Mouse (Mus musculus) ES-Bruce4 (cell line): ENCODE measurements around the gene Tasp1. TPM values are rescaled to one million over a fixed set of nuclear protein-coding genes. Genes with fewer than 3 reads are reported as not detected.

Experiments used
- H3K27ac ChIP-seq: 2 replicates; pipeline ENCODE4 v1.5.1; 2012; ENCODE audit warnings: low read length, inconsistent platforms; ENCODE audit not compliant: insufficient read depth
- H3K27me3 ChIP-seq: 2 replicates; pipeline ENCODE4 v1.6.1; 2012; ENCODE audit warnings: mild to moderate bottlenecking, low read length, inconsistent platforms; ENCODE audit not compliant: control insufficient read depth, poor library complexity, insufficient read depth, severe bottlenecking
- H3K36me3 ChIP-seq: 2 replicates; pipeline ENCODE4 v1.6.1; 2012; ENCODE audit warnings: inconsistent platforms, mild to moderate bottlenecking, low read length, moderate library complexity; ENCODE audit not compliant: control insufficient read depth, poor library complexity, insufficient read depth, severe bottlenecking
- H3K4me1 ChIP-seq: one replicate; pipeline ENCODE4 v1.8.1; 2011; ENCODE audit warnings: low read length; ENCODE audit not compliant: control insufficient read depth, insufficient read depth
- H3K4me3 ChIP-seq: 2 replicates; pipeline ENCODE4 v1.5.1; 2011; ENCODE audit warnings: low read depth, mild to moderate bottlenecking, low read length
- H3K9ac ChIP-seq: 2 replicates; pipeline ENCODE4 v1.6.1; 2012; ENCODE audit warnings: low read depth, mild to moderate bottlenecking, inconsistent platforms; ENCODE audit not compliant: poor library complexity, severe bottlenecking
- H3K9me3 ChIP-seq: replicated peaks from 2 replicates; pipeline ENCODE4 v1.6.1; 2012; ENCODE audit warnings: mild to moderate bottlenecking, low read length, inconsistent platforms; ENCODE audit not compliant: control insufficient read depth, poor library complexity, insufficient read depth, severe bottlenecking
- CTCF ChIP-seq: IDR thresholded peaks from one replicate; pipeline ENCODE4 v1.8.1; 2011; ENCODE audit warnings: low read depth, low read length
- EP300 ChIP-seq: IDR thresholded peaks from 2 replicates; pipeline ENCODE4 v1.6.1; 2011; ENCODE audit warnings: low read depth, low read length; ENCODE audit not compliant: insufficient read depth
- POLR2A ChIP-seq: IDR thresholded peaks from one replicate; pipeline ENCODE4 v1.8.1; 2011; ENCODE audit warnings: low read length; ENCODE audit not compliant: insufficient read depth
- polyA plus RNA-seq: library from polyadenylated mRNA; stranded (reverse); fragments of >200 nt; gene quantifications from 2 replicates; pipeline ENCODE4 v1.2.4, GENCODE M21; 2011; ENCODE audit warnings: low read depth; ENCODE audit not compliant: missing spikeins, insufficient read depth, insufficient read length

Tasp1 gene
- polyA plus RNA-seq, result 11.0 and 11.9 TPM in 2 replicates

GRCm38 (mm10) chr2:140066353-140067314, at the start of gene Tasp1:
TSS of gene Tasp1 (minus strand) at chr2:140066805.
- TF ChIP-seq POLR2A (peak; percentile 76), EP300 (no peak)
- Histone ChIP-seq H3K4me3 (peak within 1 kb of the TSS; percentile 80), H3K36me3 (no peaks in the 10 kb centered on the region), H3K27me3 (no peaks in the 10 kb centered on the region), H3K27ac (no peak within 1 kb of the TSS), H3K9me3 (no peaks in the 10 kb centered on the region), H3K9ac (peak within 1 kb of the TSS; percentile 56), H3K4me1 (no peaks in the 10 kb centered on the region)

GRCm38 (mm10) chr2:140113851-140114250, 47.2 kb upstream of the Tasp1 start:
- Histone ChIP-seq H3K27ac (no peak overlapping the region), H3K9me3 (no peaks in the 10 kb centered on the region), H3K36me3 (no peaks in the 10 kb centered on the region), H3K4me3 (no peak overlapping the region), H3K27me3 (no peaks in the 10 kb centered on the region), H3K4me1 (no peaks in the 10 kb centered on the region), H3K9ac (no peak overlapping the region)
- TF ChIP-seq CTCF (no peak), EP300 (no peak), POLR2A (no peak)

- H3K36me3 ChIP-seq, result no peaks in the 10 kb centered on the region
- TF ChIP-seq CTCF, result no peak
- TF ChIP-seq EP300, result no peak
- no peak for TF ChIP-seq POLR2A
- H3K4me3 ChIP-seq, result no peak overlapping the region
- H3K9ac ChIP-seq, result no peak overlapping the region
- H3K27me3 ChIP-seq, result no peaks in the 10 kb centered on the region
- H3K9me3 ChIP-seq, result no peaks in the 10 kb centered on the region
- H3K4me1 ChIP-seq, result no peaks in the 10 kb centered on the region
- no peak overlapping the region for H3K27ac ChIP-seq
Observed at GRCm38 (mm10) chr2:140108945-140109344, 42.3 kb upstream of the Tasp1 start.

- Histone ChIP-seq H3K36me3 (no peaks in the 10 kb centered on the region), H3K27ac (no peak overlapping the region), H3K4me1 (no peaks in the 10 kb centered on the region), H3K9me3 (no peaks in the 10 kb centered on the region), H3K9ac (no peak overlapping the region), H3K4me3 (no peak overlapping the region), H3K27me3 (no peaks in the 10 kb centered on the region)
- TF ChIP-seq EP300 (no peak), POLR2A (no peak), CTCF (no peak)
Observed at GRCm38 (mm10) chr2:140107641-140108040, 41.0 kb upstream of the Tasp1 start.

- no peaks in the 10 kb centered on the region for H3K4me1 ChIP-seq
- no peaks in the 10 kb centered on the region for H3K27me3 ChIP-seq
- no peak overlapping the region for H3K9ac ChIP-seq
- H3K9me3 ChIP-seq, result no peaks in the 10 kb centered on the region
- no peak overlapping the region for H3K4me3 ChIP-seq
- no peak overlapping the region for H3K27ac ChIP-seq
- TF ChIP-seq EP300, result no peak
- TF ChIP-seq POLR2A, result no peak
- no peak for TF ChIP-seq CTCF
- H3K36me3 ChIP-seq, result no peaks in the 10 kb centered on the region
Observed at GRCm38 (mm10) chr2:140104951-140105350, 38.3 kb upstream of the Tasp1 start.
